Mouse (Mus musculus) subcutaneous adipose tissue, adult 2 months (tissue): Measurements from ENCODE around the gene Cct3. TPM values are rescaled to one million over a fixed set of nuclear protein-coding genes. Genes with fewer than 3 reads are reported as not detected.

Experiments
- polyA plus RNA-seq: library from polyadenylated mRNA; depleted of rRNA; stranded (reverse); fragments of >200 nt; gene quantifications from 2 replicates; pipeline ENCODE4 v1.2.3, GENCODE M21; 2012; ENCODE audit warnings: low replicate concordance; rRNA removed

Cct3 gene
- polyA plus RNA-seq, result 112 and 200 TPM in 2 replicates

DNA sequence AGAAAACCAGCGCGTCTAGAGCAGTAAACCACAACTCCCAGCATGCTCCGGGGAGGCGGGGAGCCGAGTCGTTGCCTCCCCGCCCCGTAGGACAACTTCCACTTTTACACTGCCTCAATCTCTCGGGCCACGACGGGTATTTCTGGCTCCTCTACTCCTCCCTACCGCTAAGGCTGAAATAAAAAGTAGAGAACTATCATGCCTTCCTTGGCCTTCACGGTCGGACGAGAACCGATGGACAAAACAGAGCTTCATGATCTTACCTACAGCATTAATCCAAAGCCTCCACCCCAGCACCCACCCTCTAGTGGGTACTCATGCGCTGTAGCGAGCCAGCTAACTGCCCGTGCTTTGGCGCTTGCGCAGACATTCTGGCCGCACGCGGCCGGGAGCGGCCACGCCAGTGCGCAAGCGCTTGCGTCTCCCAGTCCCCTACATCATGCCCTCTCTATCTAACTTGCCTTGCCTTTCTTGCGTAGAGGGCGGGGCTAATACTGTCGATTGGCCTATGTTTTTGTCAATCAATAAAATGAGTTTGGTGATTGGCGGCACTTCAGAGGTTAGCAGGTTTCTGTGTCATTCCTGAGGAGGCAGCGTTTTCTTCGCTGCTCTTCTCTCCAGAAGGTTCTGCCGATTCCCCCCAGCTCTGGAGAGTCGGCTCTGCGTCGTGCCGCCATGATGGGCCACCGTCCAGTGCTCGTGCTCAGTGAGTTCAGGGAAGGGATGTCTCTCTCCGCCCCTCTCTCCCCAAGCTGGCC is at the start of gene Cct3, which contains the start of gene Tsacc:
Gene Cct3 (plus strand): TSS at position 556 of the 758 bp plus-strand sequence.
Gene Tsacc (minus strand): TSS at position 439 of the 758 bp plus-strand sequence.

GRCm38 (mm10) chr3:88254268-88254926 is 42.5 kb upstream of the Cct3 start, which contains the start of gene Rhbg:
Gene Rhbg, minus strand, starts transcription at chr3:88254709.

GRCm38 (mm10) chr3:88287110-88287509 is 9.8 kb upstream of the Cct3 start, which contains the start of gene Gm38392:
Gene Gm38392, minus strand, starts transcription at chr3:88287210.

DNA sequence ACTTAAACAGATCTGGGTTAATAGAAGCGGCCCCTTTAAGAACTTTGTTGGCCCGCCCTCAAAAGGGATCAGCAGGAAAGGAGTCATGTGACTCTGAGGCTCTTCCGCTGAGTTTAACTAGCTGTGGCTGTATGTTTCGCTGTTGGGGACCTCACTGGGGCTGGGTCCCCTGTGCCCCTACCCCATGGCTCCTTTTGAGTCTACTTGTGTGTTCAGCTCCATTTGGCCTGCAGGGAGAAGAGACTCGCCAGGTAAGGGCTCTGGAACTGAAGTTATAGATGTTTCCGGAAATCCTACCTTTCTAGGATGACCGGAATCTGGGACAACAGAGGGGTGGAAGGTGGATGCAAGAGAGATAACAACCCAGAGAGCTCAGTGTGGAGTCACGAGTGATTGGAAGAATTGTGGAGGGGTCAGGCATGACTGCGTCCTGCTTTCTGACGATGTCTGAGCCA is 28.1 kb downstream of the Cct3 start, which contains the start of gene Glmp:
Gene Glmp (plus strand): TSS at position 73 of the 455 bp plus-strand sequence.

GRCm38 (mm10) chr3:88336058-88337013 is 39.4 kb downstream of the Cct3 start, which contains the start of the genes Tmem79 and Smg5:
Gene Tmem79, minus strand, starts transcription at chr3:88336148.
Gene Smg5, plus strand, starts transcription at chr3:88336260.

GRCm38 (mm10) chr3:88364337-88364736 is 67.4 kb downstream of the Cct3 start, which contains the start of gene Paqr6:
Gene Paqr6, plus strand, starts transcription at chr3:88364584.

Other genes starting within 250 kb of the Cct3 start
- 119 and 130 TPM in 2 replicates for gene Naxe, start 238.6 kb upstream of the Cct3 start, polyA plus RNA-seq
- gene Ttc24, start 218.8 kb upstream of the Cct3 start, polyA plus RNA-seq, result not detected in 2 replicates
- 1.4 and 12.8 TPM in 2 replicates for gene Iqgap3, start 215.1 kb upstream of the Cct3 start, polyA plus RNA-seq
- gene Mef2d, start 154.7 kb upstream of the Cct3 start, polyA plus RNA-seq, result 56.6 and 78.8 TPM in 2 replicates
- 1.3 and 2.6 TPM in 2 replicates for gene Rhbg, start 42.4 kb upstream of the Cct3 start, polyA plus RNA-seq
- gene Gm38392, start 9.9 kb upstream of the Cct3 start, polyA plus RNA-seq, result 0.33 and 0.42 TPM in 2 replicates
- 5.6 and 5.7 TPM in 2 replicates for gene Tsacc, start 117 bp upstream of the Cct3 start, polyA plus RNA-seq
- gene Glmp, start 27.9 kb downstream of the Cct3 start, polyA plus RNA-seq, result 237 and 305 TPM in 2 replicates
- 39.1 and 40.3 TPM in 2 replicates for gene Tmem79, start 39.0 kb downstream of the Cct3 start, polyA plus RNA-seq
- gene Smg5, start 39.1 kb downstream of the Cct3 start, polyA plus RNA-seq, result 60.2 and 94.7 TPM in 2 replicates
- gene Paqr6, start 67.5 kb downstream of the Cct3 start, polyA plus RNA-seq, result 10.3 and 13.1 TPM in 2 replicates
- 0.14 and 0.19 TPM in 2 replicates for gene Bglap3, start 75.6 kb downstream of the Cct3 start, polyA plus RNA-seq
- gene Bglap2, start 81.6 kb downstream of the Cct3 start, polyA plus RNA-seq, result not detected in 2 replicates
- gene Bglap, start 87.3 kb downstream of the Cct3 start, polyA plus RNA-seq, result not detected in 2 replicates
- 35.7 and 50.0 TPM in 2 replicates for gene Pmf1, start 113.2 kb downstream of the Cct3 start, polyA plus RNA-seq
- 57.9 and 74.4 TPM in 2 replicates for gene Slc25a44, start 128.0 kb downstream of the Cct3 start, polyA plus RNA-seq
- gene Sema4a, start 164.1 kb downstream of the Cct3 start, polyA plus RNA-seq, result 51.9 and 53.4 TPM in 2 replicates
- gene Lmna, start 212.8 kb downstream of the Cct3 start, polyA plus RNA-seq, result 140 and 285 TPM in 2 replicates
- gene Mex3a, start 235.3 kb downstream of the Cct3 start, polyA plus RNA-seq, result 0.56 and 12.0 TPM in 2 replicates